Mouse (Mus musculus): Measurements from ENCODE around the gene Pdk2. TPM values are rescaled to one million over a fixed set of nuclear protein-coding genes. Genes with fewer than 3 reads are reported as not detected.
"Not testable (repeated sequence)": the region's sequence is repeated elsewhere in the genome, so short reads cannot be mapped to it uniquely, and the experiment has no call there.

Pdk2 gene
- total and polyA plus RNA-seq, 2 experiments from 2014 or later: 14.1 to 30.8 TPM

- peak overlapping the region; percentile 88 for H3K4me2 ChIP-seq (ENCODE audit: low read depth, low read length, poor library complexity, severe bottlenecking)
- peaks cover 23% of the 10 kb centered on the region; the same call in 1 of the 2 replicates for H3K36me3 ChIP-seq (ENCODE audit: insufficient read depth, low read length)
- 17% methylated on average over 1 of the region's 1 CpGs for WGBS
- DNase-seq (ENCODE audit: low spot score) (no peak), ATAC-seq (ENCODE audit: low FRiP score) (no peak)
- no peak for TF ChIP-seq CTCF (IDR thresholded peaks at IDR 0.05)
- H3K4me1 ChIP-seq (ENCODE audit: insufficient read depth, low read length): peaks cover 22% of the 10 kb centered on the region; the same call in 1 of the 2 replicates
- peak overlapping the region; percentile 97 for H3K9ac ChIP-seq (replicated peaks; ENCODE audit: low read length, poor library complexity, severe bottlenecking)
- H3K27ac ChIP-seq (ENCODE audit: low read depth, low read length): peak overlapping the region; percentile 59; the same call in 1 of the 2 replicates
- no peaks in the 10 kb centered on the region for H3K27me3 ChIP-seq (ENCODE audit: insufficient read depth, low read length)
- H3K4me3 ChIP-seq (ENCODE audit: low read depth, low read length): peak overlapping the region; percentile 91
- H3K9me3 ChIP-seq (ENCODE audit: low read length): no peaks in the 10 kb centered on the region
Observed at GRCm38 (mm10) chr11:95011416-95011815, 29.7 kb downstream of the Pdk2 start.

GRCm38 (mm10) chr11:95010841-95011403 lies 30.2 kb downstream of the Pdk2 start:
- Histone ChIP-seq H3K4me2 (ENCODE audit: low read depth, low read length, poor library complexity, severe bottlenecking) (peak overlapping the region; percentile 88), H3K4me3 (ENCODE audit: low read depth, low read length) (peak overlapping the region; percentile 91), H3K9ac (replicated peaks; ENCODE audit: low read length, poor library complexity, severe bottlenecking) (peak overlapping the region; percentile 97), H3K36me3 (ENCODE audit: insufficient read depth, low read length) (peaks cover 18% of the 10 kb centered on the region; the same call in 1 of the 2 replicates), H3K4me1 (ENCODE audit: insufficient read depth, low read length) (peaks cover 27% of the 10 kb centered on the region; the same call in 1 of the 2 replicates), H3K27ac (ENCODE audit: low read depth, low read length) (peak overlapping the region; percentile 59)
- ATAC-seq (ENCODE audit: low FRiP score); DNase-seq (ENCODE audit: low spot score); H3K27me3 ChIP-seq (ENCODE audit: insufficient read depth, low read length); H3K9me3 ChIP-seq (ENCODE audit: low read length): not testable (repeated sequence)
- WGBS: 3% methylated on average over 3 of the region's 4 CpGs

DNA sequence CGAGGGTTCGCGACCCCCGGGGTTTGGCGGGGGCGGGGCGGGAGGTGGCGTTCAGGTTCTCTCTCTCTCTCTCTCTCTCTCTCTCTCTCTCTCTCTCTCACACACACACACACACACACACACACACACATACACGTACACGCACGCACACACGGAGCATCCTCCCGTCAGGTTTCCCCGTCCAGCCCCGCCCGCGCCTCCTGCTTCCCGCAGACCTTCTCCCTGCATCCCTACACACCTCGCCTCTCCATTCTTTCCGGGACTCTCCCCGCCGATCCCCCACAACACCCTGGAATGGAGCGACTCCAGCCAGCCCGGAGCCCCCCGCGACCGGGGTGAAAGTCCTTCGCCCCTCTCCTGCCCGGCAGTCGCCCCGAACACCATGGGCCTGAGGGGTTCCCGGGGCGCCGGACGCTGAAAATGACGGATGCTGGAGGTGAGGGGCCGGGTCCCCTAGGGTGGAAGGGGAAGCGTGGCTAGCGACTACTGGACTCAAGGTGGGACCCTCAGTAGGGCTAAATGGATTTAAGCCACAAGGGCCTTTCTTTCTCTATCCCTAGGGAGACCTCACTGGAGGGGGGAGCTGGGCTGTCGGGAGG lies 30.9 kb downstream of the Pdk2 start:
- Histone ChIP-seq H3K27ac (ENCODE audit: low read depth, low read length) (peak overlapping the region; percentile 96), H3K4me3 (ENCODE audit: low read depth, low read length) (peak overlapping the region; percentile 91), H3K4me1 (ENCODE audit: insufficient read depth, low read length) (peaks cover 27% of the 10 kb centered on the region; the same call in 1 of the 2 replicates), H3K9me3 (ENCODE audit: low read length) (no peaks in the 10 kb centered on the region), H3K27me3 (ENCODE audit: insufficient read depth, low read length) (no peaks in the 10 kb centered on the region), H3K4me2 (ENCODE audit: low read depth, low read length, poor library complexity, severe bottlenecking) (peak overlapping the region; percentile 88), H3K36me3 (ENCODE audit: insufficient read depth, low read length) (peaks cover 18% of the 10 kb centered on the region), H3K9ac (replicated peaks; ENCODE audit: low read length, poor library complexity, severe bottlenecking) (peak overlapping the region; percentile 97)
- WGBS: under 1% methylated on average over 32 of the region's 40 CpGs
- peak; percentile 57; the same call in 1 of the 2 replicates for ATAC-seq (ENCODE audit: low FRiP score)
- TF ChIP-seq CTCF (IDR thresholded peaks at IDR 0.05): no peak
- DNase-seq (ENCODE audit: low spot score): peak; percentile 63

- Histone ChIP-seq H3K4me3 (ENCODE audit: low read depth, low read length) (peak within 1 kb of the TSS; percentile 91), H3K27ac (ENCODE audit: low read depth, low read length) (peak within 1 kb of the TSS; percentile 96), H3K4me2 (ENCODE audit: low read depth, low read length, poor library complexity, severe bottlenecking) (peak within 1 kb of the TSS; percentile 88), H3K36me3 (ENCODE audit: insufficient read depth, low read length) (peaks cover 20% of the 10 kb centered on the region), H3K4me1 (ENCODE audit: insufficient read depth, low read length) (peaks cover 27% of the 10 kb centered on the region; the same call in 1 of the 2 replicates), H3K9ac (replicated peaks; ENCODE audit: low read length, poor library complexity, severe bottlenecking) (peak within 1 kb of the TSS; percentile 97), H3K9me3 (ENCODE audit: low read length) (no peaks in the 10 kb centered on the region), H3K27me3 (ENCODE audit: insufficient read depth, low read length) (no peaks in the 10 kb centered on the region)
- TF ChIP-seq CTCF (IDR thresholded peaks at IDR 0.05): no peak
- WGBS: 0% methylated on average over 25 of the region's 32 CpGs
- ATAC-seq (ENCODE audit: low FRiP score) (peak; percentile 82), DNase-seq (ENCODE audit: low spot score) (peak; percentile 92)
Observed at GRCm38 (mm10) chr11:95009629-95010014, 31.5 kb downstream of the Pdk2 start, which contains the start of gene Samd14. TSS of gene Samd14 (plus strand) at chr11:95009879.

GRCm38 (mm10) chr11:95008661-95009628 lies 32.2 kb downstream of the Pdk2 start:
- Histone ChIP-seq H3K4me3 (ENCODE audit: low read depth, low read length) (peak overlapping the region; percentile 91), H3K4me2 (ENCODE audit: low read depth, low read length, poor library complexity, severe bottlenecking) (peak overlapping the region; percentile 88), H3K27ac (ENCODE audit: low read depth, low read length) (peak overlapping the region; percentile 96), H3K9ac (replicated peaks; ENCODE audit: low read length, poor library complexity, severe bottlenecking) (peak overlapping the region; percentile 97), H3K36me3 (ENCODE audit: insufficient read depth, low read length) (peaks cover 17% of the 10 kb centered on the region), H3K4me1 (ENCODE audit: insufficient read depth, low read length) (peaks cover 27% of the 10 kb centered on the region; the same call in 1 of the 2 replicates), H3K9me3 (ENCODE audit: low read length) (no peaks in the 10 kb centered on the region), H3K27me3 (ENCODE audit: insufficient read depth, low read length) (no peaks in the 10 kb centered on the region)
- WGBS: 29% methylated on average over 15 of the region's 15 CpGs
- DNase-seq (ENCODE audit: low spot score) (peak; percentile 65), ATAC-seq (ENCODE audit: low FRiP score) (peak; percentile 24)
- TF ChIP-seq CTCF (IDR thresholded peaks at IDR 0.05): peak; percentile 8
